Mouse (Mus musculus) thymus, postnatal 4 days (tissue): ENCODE results near the gene Cyp4a30b.
"Not testable (repeated sequence)": the region's sequence is repeated elsewhere in the genome, so short reads cannot be mapped to it uniquely, and the experiment has no call there.

ENCODE experiments used
- DNase-seq: peaks from one replicate; pipeline ENCODE4 v3.0.0; 2021

Gene Cyp4a30b

GRCm38 (mm10) chr4:115452304-115452703 is at the start of gene Cyp4a30b:
Cyp4a30b (plus strand) TSS chr4:115452604.
- no peak for DNase-seq

GRCm38 (mm10) chr4:115411324-115411723 is 41.1 kb upstream of the Cyp4a30b start, which contains the start of gene Cyp4a12b:
Cyp4a12b (plus strand) TSS chr4:115411624.
- not testable (repeated sequence) for DNase-seq

GRCm38 (mm10) chr4:115450577-115451137 is 1.7 kb upstream of the Cyp4a30b start:
- no peak for DNase-seq

GRCm38 (mm10) chr4:115473585-115473984 is 21.2 kb downstream of the Cyp4a30b start:
- not testable (repeated sequence) for DNase-seq

GRCm38 (mm10) chr4:115476051-115476450 is 23.6 kb downstream of the Cyp4a30b start:
- not testable (repeated sequence) for DNase-seq

GRCm38 (mm10) chr4:115481006-115481652 is 28.7 kb downstream of the Cyp4a30b start:
- no peak for DNase-seq

GRCm38 (mm10) chr4:115496001-115496400 is 43.6 kb downstream of the Cyp4a30b start, which contains the start of gene Cyp4a14:
Cyp4a14 (minus strand) TSS chr4:115496142.
- DNase-seq: no peak

- no peak for DNase-seq
Measured at GRCm38 (mm10) chr4:115497466-115497865, 45.1 kb downstream of the Cyp4a30b start.

- not testable (repeated sequence) for DNase-seq
Measured at GRCm38 (mm10) chr4:115513964-115514363, 61.6 kb downstream of the Cyp4a30b start.

GRCm38 (mm10) chr4:115518000-115518399 is 65.6 kb downstream of the Cyp4a30b start, which contains the start of gene Cyp4a10:
Cyp4a10 (plus strand) TSS chr4:115518264.
- not testable (repeated sequence) for DNase-seq

GRCm38 (mm10) chr4:115519444-115519843 is 67.0 kb downstream of the Cyp4a30b start:
- no peak for DNase-seq
